Mouse (Mus musculus) gastrocnemius, adult 18-20 months (tissue): ENCODE results near the gene Oas1h. TPM values are rescaled to one million over a fixed set of nuclear protein-coding genes. Genes with fewer than 3 reads are reported as not detected.
A peak's percentile ranks its signal among the peaks of the same experiment; 100 is the strongest.
"Not testable (repeated sequence)": the region's sequence is repeated elsewhere in the genome, so short reads cannot be mapped to it uniquely, and the experiment has no call there.

Source experiments
- DNase-seq: peaks from one replicate; pipeline ENCODE4 v3.0.0; 2021; ENCODE audit warnings: low spot score
- long read RNA-seq, 2 experiments: library from polyadenylated mRNA; stranded (forward); transcript quantifications; one replicate each; pipeline ENCODE4 v2.0.0; 2021
- total RNA-seq, 2 experiments: library from RNA; stranded (reverse); gene quantifications; 2 replicates each; pipeline ENCODE4 v1.2.3; 2021

The Oas1h gene
- total RNA-seq, result not detected
- long read RNA-seq, experiment 1, result 0 reads
- long read RNA-seq, experiment 2, result 0 reads

GRCm38 (mm10) chr5:120861121-120861520, at the start of gene Oas1h:
Gene Oas1h, plus strand, starts transcription at chr5:120861421.
- no peak for DNase-seq

GRCm38 (mm10) chr5:120811951-120812819, 49.0 kb upstream of the Oas1h start, which contains the start of gene Oas1c:
Gene Oas1c, minus strand, starts transcription at chr5:120812514.
- peak; percentile 86 for DNase-seq

- no peak for DNase-seq
Measured at GRCm38 (mm10) chr5:120813023-120813422, 48.2 kb upstream of the Oas1h start.

- DNase-seq, result no peak
Measured at GRCm38 (mm10) chr5:120815949-120816348, 45.3 kb upstream of the Oas1h start.

GRCm38 (mm10) chr5:120818999-120819398, 42.2 kb upstream of the Oas1h start:
- DNase-seq, result no peak

- no peak for DNase-seq
Measured at GRCm38 (mm10) chr5:120831031-120831430, 30.2 kb upstream of the Oas1h start.

- no peak for DNase-seq
Measured at GRCm38 (mm10) chr5:120833335-120834280, 27.6 kb upstream of the Oas1h start.

- no peak for DNase-seq
Measured at GRCm38 (mm10) chr5:120836731-120837585, 24.3 kb upstream of the Oas1h start.

GRCm38 (mm10) chr5:120844713-120845112, 16.5 kb upstream of the Oas1h start:
- no peak for DNase-seq

GRCm38 (mm10) chr5:120847067-120847466, 14.2 kb upstream of the Oas1h start, which contains the start of gene Oas1f:
Gene Oas1f, plus strand, starts transcription at chr5:120847367.
- no peak for DNase-seq

- peak; percentile 5 for DNase-seq
Measured at GRCm38 (mm10) chr5:120849601-120850136, 11.6 kb upstream of the Oas1h start.

GRCm38 (mm10) chr5:120859241-120859640, 2.0 kb upstream of the Oas1h start:
- DNase-seq, result no peak

- DNase-seq, result no peak
Measured at GRCm38 (mm10) chr5:120865336-120865860, 4.2 kb downstream of the Oas1h start.

GRCm38 (mm10) chr5:120869436-120870015, 8.3 kb downstream of the Oas1h start:
- DNase-seq, result no peak

GRCm38 (mm10) chr5:120870081-120870480, 8.9 kb downstream of the Oas1h start:
- DNase-seq, result no peak

- no peak for DNase-seq
Measured at GRCm38 (mm10) chr5:120870782-120871181, 9.6 kb downstream of the Oas1h start.

- DNase-seq, result no peak
Measured at GRCm38 (mm10) chr5:120871469-120871868, 10.2 kb downstream of the Oas1h start.

- not testable (repeated sequence) for DNase-seq
Measured at GRCm38 (mm10) chr5:120876839-120877238, 15.6 kb downstream of the Oas1h start.

- DNase-seq, result not testable (repeated sequence)
Measured at GRCm38 (mm10) chr5:120877407-120877806, 16.2 kb downstream of the Oas1h start.

- DNase-seq, result not testable (repeated sequence)
Measured at GRCm38 (mm10) chr5:120878803-120879202, 17.6 kb downstream of the Oas1h start.
